Mouse (Mus musculus): ENCODE measurements around the gene Tra2a. TPM values are rescaled to one million over a fixed set of nuclear protein-coding genes. Genes with fewer than 3 reads are reported as not detected.

Tra2a gene
- polyA plus RNA-seq, 1 experiment from 2014 or later = 138 TPM

- Histone ChIP-seq H3K4me1 (no peaks in the 10 kb centered on the region), H3K4me2 (replicated peaks) (no peak overlapping the region), H3K27ac (no peak overlapping the region), H3K4me3 (no peak overlapping the region), H3K9ac (no peak overlapping the region), H3K36me3 (no peaks in the 10 kb centered on the region), H3K9me3 (no peaks in the 10 kb centered on the region), H3K27me3 (no peaks in the 10 kb centered on the region)
- 59% methylated on average over 4 of the region's 4 CpGs for WGBS
- ATAC-seq (ENCODE audit: insufficient number of reproducible peaks, insufficient read depth, low FRiP score, low TSS enrichment) = no peak
These were observed 30.5 kb downstream of the Tra2a start for GRCm38 (mm10) chr6:49233356-49233755.

DNA sequence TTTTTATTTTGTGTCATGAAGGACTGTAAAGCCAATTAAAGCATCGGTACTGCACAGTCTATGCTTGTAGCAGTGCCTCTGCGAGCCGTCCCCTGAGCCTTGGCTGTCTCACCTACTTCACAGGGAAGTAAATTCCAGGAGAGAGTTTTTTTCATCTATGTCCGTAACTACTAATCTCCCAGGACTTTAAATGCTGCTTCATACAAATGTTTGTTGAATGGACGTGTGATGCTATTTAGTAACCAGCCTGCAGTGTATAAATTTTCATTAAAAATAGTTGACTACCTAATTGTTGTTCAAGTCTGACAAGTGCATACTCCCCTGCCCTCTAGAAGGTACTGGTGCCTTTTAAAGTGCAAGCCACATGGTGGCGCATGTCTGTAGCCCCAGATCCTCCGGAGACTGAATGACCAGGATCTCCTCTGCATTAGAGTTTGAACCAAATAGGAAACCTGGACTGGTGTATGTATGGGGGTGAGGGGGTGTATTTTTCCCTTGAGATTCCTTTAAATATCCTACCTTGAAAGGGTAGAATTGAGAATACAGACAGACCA is 35.6 kb downstream of the Tra2a start:
- Histone ChIP-seq H3K36me3 (no peaks in the 10 kb centered on the region), H3K27me3 (no peaks in the 10 kb centered on the region), H3K9me3 (no peaks in the 10 kb centered on the region), H3K4me3 (no peak overlapping the region), H3K4me1 (no peaks in the 10 kb centered on the region), H3K4me2 (replicated peaks) (no peak overlapping the region), H3K27ac (no peak overlapping the region), H3K9ac (no peak overlapping the region)
- ATAC-seq (ENCODE audit: insufficient number of reproducible peaks, insufficient read depth, low FRiP score, low TSS enrichment) = no peak
- WGBS = 16% methylated on average over 7 of the region's 7 CpGs

GRCm38 (mm10) chr6:49227184-49227735 is 36.6 kb downstream of the Tra2a start:
- Histone ChIP-seq H3K27ac (no peak overlapping the region), H3K4me2 (replicated peaks) (peak overlapping the region; percentile 32)
- 7% methylated on average over 15 of the region's 15 CpGs for WGBS

GRCm38 (mm10) chr6:49225728-49226123 is 38.1 kb downstream of the Tra2a start:
- H3K36me3 ChIP-seq = no peaks in the 10 kb centered on the region

More at GRCm38 (mm10) chr6:49227184-49227735, 36.6 kb downstream of the Tra2a start:
- H3K27me3 ChIP-seq = no peaks in the 10 kb centered on the region
- H3K4me1 ChIP-seq = no peaks in the 10 kb centered on the region
- H3K9me3 ChIP-seq = no peaks in the 10 kb centered on the region
- no peak for ATAC-seq (ENCODE audit: insufficient number of reproducible peaks, insufficient read depth, low FRiP score, low TSS enrichment)
- H3K4me3 ChIP-seq = no peak overlapping the region
- no peaks in the 10 kb centered on the region for H3K36me3 ChIP-seq
- H3K9ac ChIP-seq = no peak overlapping the region

GRCm38 (mm10) chr6:49224923-49225727 is 38.7 kb downstream of the Tra2a start:
- H3K9ac ChIP-seq = no peak overlapping the region
- H3K27ac ChIP-seq = no peak overlapping the region
- ATAC-seq (ENCODE audit: insufficient number of reproducible peaks, insufficient read depth, low FRiP score, low TSS enrichment) = no peak

More at GRCm38 (mm10) chr6:49225728-49226123, 38.1 kb downstream of the Tra2a start:
- Histone ChIP-seq H3K9ac (no peak overlapping the region), H3K9me3 (no peaks in the 10 kb centered on the region), H3K4me2 (replicated peaks) (no peak overlapping the region), H3K4me3 (no peak overlapping the region), H3K4me1 (peaks cover 3% of the 10 kb centered on the region; the same call in 1 of the 2 replicates), H3K27ac (no peak overlapping the region), H3K27me3 (no peaks in the 10 kb centered on the region)
- no peak for ATAC-seq (ENCODE audit: insufficient number of reproducible peaks, insufficient read depth, low FRiP score, low TSS enrichment)
- WGBS = 85% methylated on average over 3 of the region's 3 CpGs

DNA sequence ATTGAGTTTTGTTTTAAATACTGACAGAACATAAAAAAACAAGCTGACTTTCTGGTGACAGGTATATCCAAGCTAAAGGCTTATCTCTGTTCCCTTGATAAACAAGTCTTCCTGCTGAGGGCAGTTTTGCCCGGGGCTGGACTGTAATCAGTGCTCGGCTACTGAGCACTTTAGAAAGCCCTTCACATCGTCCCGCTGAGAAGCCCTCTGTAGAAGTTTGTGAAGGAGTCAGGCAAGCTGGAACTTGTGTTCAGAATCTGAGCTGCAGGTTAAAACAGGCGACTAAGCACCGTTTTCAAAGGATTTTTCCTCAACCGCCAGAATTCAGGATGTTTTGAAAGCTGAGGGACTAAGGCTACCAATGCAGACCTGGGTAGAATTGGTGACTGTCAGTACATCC is 41.9 kb downstream of the Tra2a start:
- H3K4me2 ChIP-seq (replicated peaks) = no peak overlapping the region
- no peak overlapping the region for H3K9ac ChIP-seq
- no peaks in the 10 kb centered on the region for H3K36me3 ChIP-seq
- ATAC-seq (ENCODE audit: insufficient number of reproducible peaks, insufficient read depth, low FRiP score, low TSS enrichment) = no peak
- no peak overlapping the region for H3K27ac ChIP-seq
- no peaks in the 10 kb centered on the region for H3K27me3 ChIP-seq
- H3K4me1 ChIP-seq = peaks cover 8% of the 10 kb centered on the region
- H3K9me3 ChIP-seq = no peaks in the 10 kb centered on the region
- WGBS = 2% methylated on average over 7 of the region's 7 CpGs
- no peak overlapping the region for H3K4me3 ChIP-seq

More at GRCm38 (mm10) chr6:49224923-49225727, 38.7 kb downstream of the Tra2a start:
- Histone ChIP-seq H3K36me3 (no peaks in the 10 kb centered on the region), H3K27me3 (no peaks in the 10 kb centered on the region), H3K4me1 (peaks cover 5% of the 10 kb centered on the region), H3K9me3 (no peaks in the 10 kb centered on the region), H3K4me2 (replicated peaks) (no peak overlapping the region), H3K4me3 (no peak overlapping the region)
- 71% methylated on average over 11 of the region's 11 CpGs for WGBS

GRCm38 (mm10) chr6:49219920-49220604 is 43.8 kb downstream of the Tra2a start:
- peaks cover 8% of the 10 kb centered on the region for H3K4me1 ChIP-seq
- peak overlapping the region; percentile 45; the same call in 1 of the 2 replicates for H3K9ac ChIP-seq
- H3K4me2 ChIP-seq (replicated peaks) = peak overlapping the region; percentile 50
- H3K4me3 ChIP-seq = peak overlapping the region; percentile 20
- no peaks in the 10 kb centered on the region for H3K27me3 ChIP-seq
- H3K9me3 ChIP-seq = no peaks in the 10 kb centered on the region
- WGBS = 1% methylated on average over 16 of the region's 16 CpGs
- H3K27ac ChIP-seq = peak overlapping the region; percentile 63; the same call in 1 of the 2 replicates
- no peak for ATAC-seq (ENCODE audit: insufficient number of reproducible peaks, insufficient read depth, low FRiP score, low TSS enrichment)
- H3K36me3 ChIP-seq = no peaks in the 10 kb centered on the region

DNA sequence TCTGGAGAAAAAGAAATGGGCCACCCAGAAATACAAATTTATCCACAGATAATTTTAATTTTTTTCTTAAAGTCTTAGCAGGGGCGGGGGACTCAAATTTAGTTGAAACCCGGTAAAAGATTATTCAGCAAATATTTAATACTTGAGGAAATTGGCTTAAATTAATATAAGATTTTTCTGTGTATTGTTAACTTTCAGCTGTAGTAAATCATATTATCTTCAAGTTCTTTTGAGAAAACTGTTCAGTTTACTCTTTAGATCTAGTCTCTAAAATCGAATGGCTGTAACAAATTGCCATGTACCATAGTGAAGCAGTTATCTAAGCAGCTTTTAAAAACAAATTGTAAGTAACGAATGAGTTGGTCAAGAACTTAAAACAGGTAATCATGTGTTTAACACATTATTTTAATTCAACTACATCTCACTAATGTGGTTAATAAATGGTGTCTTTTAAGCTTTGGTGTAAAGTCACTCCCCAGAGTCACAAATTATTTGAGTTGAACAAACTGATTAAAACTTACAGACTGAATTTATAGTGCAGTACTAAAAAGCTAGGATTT is 44.8 kb downstream of the Tra2a start:
- no peak overlapping the region for H3K9ac ChIP-seq
- no peak overlapping the region for H3K4me2 ChIP-seq (replicated peaks)
- 8% methylated on average over 4 of the region's 4 CpGs for WGBS
- peaks cover 8% of the 10 kb centered on the region for H3K4me1 ChIP-seq
- no peaks in the 10 kb centered on the region for H3K36me3 ChIP-seq
- H3K4me3 ChIP-seq = no peak overlapping the region
- H3K27ac ChIP-seq = no peak overlapping the region
- no peak for ATAC-seq (ENCODE audit: insufficient number of reproducible peaks, insufficient read depth, low FRiP score, low TSS enrichment)
- H3K27me3 ChIP-seq = no peaks in the 10 kb centered on the region
- H3K9me3 ChIP-seq = no peaks in the 10 kb centered on the region

DNA sequence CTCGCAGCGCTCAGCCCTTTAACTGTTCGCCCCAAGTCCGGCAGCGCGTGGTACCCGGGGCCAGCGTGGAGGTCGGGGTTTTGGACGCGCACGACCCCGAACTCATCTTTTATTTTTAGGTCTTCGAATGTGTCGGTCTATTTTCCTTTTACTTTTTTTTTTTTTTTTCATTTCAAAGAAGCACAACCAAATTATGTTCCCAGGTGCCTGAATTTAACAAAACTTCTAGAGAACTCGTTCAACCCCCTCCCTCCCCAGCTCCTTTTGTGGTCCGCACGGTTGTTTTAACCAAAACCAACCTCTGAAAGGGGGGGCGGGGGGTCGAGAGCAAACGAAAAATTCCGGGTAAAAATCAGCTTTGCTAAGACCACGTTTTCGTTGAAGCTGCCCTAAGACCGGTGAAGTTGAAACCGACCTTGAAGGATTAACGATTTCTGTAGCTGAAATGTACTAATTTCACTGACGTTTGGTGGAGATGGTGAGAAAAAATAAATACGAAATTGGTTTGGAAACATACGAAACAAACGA is 45.5 kb downstream of the Tra2a start:
- Histone ChIP-seq H3K27ac (peak overlapping the region; percentile 41; the same call in 1 of the 2 replicates), H3K9ac (peak overlapping the region; percentile 36; the same call in 1 of the 2 replicates), H3K4me1 (peaks cover 8% of the 10 kb centered on the region), H3K27me3 (no peaks in the 10 kb centered on the region), H3K4me3 (peak overlapping the region; percentile 56), H3K9me3 (no peaks in the 10 kb centered on the region), H3K36me3 (no peaks in the 10 kb centered on the region), H3K4me2 (replicated peaks) (peak overlapping the region; percentile 68)
- WGBS = under 1% methylated on average over 31 of the region's 31 CpGs
- no peak for ATAC-seq (ENCODE audit: insufficient number of reproducible peaks, insufficient read depth, low FRiP score, low TSS enrichment)

GRCm38 (mm10) chr6:49217581-49218274 is 46.1 kb downstream of the Tra2a start:
- Histone ChIP-seq H3K4me1 (peaks cover 12% of the 10 kb centered on the region), H3K9ac (peak overlapping the region; percentile 67), H3K9me3 (no peaks in the 10 kb centered on the region), H3K27ac (peak overlapping the region; percentile 96), H3K27me3 (no peaks in the 10 kb centered on the region), H3K4me3 (peak overlapping the region; percentile 56), H3K36me3 (no peaks in the 10 kb centered on the region), H3K4me2 (replicated peaks) (peak overlapping the region; percentile 68)
- WGBS = under 1% methylated on average over 56 of the region's 56 CpGs
- ATAC-seq (ENCODE audit: insufficient number of reproducible peaks, insufficient read depth, low FRiP score, low TSS enrichment) = peak; percentile 91
